Mouse (Mus musculus): ENCODE results near the gene Cst7. TPM values are rescaled to one million over a fixed set of nuclear protein-coding genes. Genes with fewer than 3 reads are reported as not detected.

Cst7 gene
- polyA plus RNA-seq, 1 experiment from 2014 or later, result 0.19 TPM

Other genes with a start within 250 kb of the Cst7 start
- gene Gm10130, start 246.7 kb upstream of the Cst7 start, polyA plus RNA-seq (2016; fragmentation: Nextera tagmentation; extraction: Ambion mirVana), result 3.3 TPM in 1 of 2 replicates, not detected in the other
- 12.2 and 13.1 TPM in 2 replicates for gene 3300002I08Rik, start 207.7 kb upstream of the Cst7 start, polyA plus RNA-seq (2016; fragmentation: Nextera tagmentation; extraction: Ambion mirVana)
- gene Zfp442, start 118.9 kb upstream of the Cst7 start, polyA plus RNA-seq (2016; fragmentation: Nextera tagmentation; extraction: Ambion mirVana), result 8.3 and 8.7 TPM in 2 replicates
- gene Zfp345, start 85.3 kb upstream of the Cst7 start, polyA plus RNA-seq (2016; fragmentation: Nextera tagmentation; extraction: Ambion mirVana), result not detected in 2 replicates
- 35.7 and 36.4 TPM in 2 replicates for gene Apmap, start 38.2 kb downstream of the Cst7 start, polyA plus RNA-seq (2016; fragmentation: Nextera tagmentation; extraction: Ambion mirVana)
- 43.4 and 54.8 TPM in 2 replicates for gene Acss1, start 98.1 kb downstream of the Cst7 start, polyA plus RNA-seq (2016; fragmentation: Nextera tagmentation; extraction: Ambion mirVana)
- gene Vsx1, start 118.9 kb downstream of the Cst7 start, polyA plus RNA-seq (2016; fragmentation: Nextera tagmentation; extraction: Ambion mirVana), result 0.06 and 0.11 TPM in 2 replicates
- gene Entpd6, start 178.6 kb downstream of the Cst7 start, polyA plus RNA-seq (2016; fragmentation: Nextera tagmentation; extraction: Ambion mirVana), result 29.5 and 29.6 TPM in 2 replicates
- gene Pygb, start 216.3 kb downstream of the Cst7 start, polyA plus RNA-seq (2016; fragmentation: Nextera tagmentation; extraction: Ambion mirVana), result 81.6 and 86.3 TPM in 2 replicates